Mouse (Mus musculus) heart, embryonic 15.5 days (tissue): ENCODE data around the gene Chrnb4. TPM values are rescaled to one million over a fixed set of nuclear protein-coding genes. Genes with fewer than 3 reads are reported as not detected.

Experiments used
- polyA plus RNA-seq: library from polyadenylated mRNA; unstranded; fragments of >200 nt; fragmentation: Nextera tagmentation; extraction: Ambion mirVana; gene quantifications from 2 replicates; pipeline ENCODE4 v1.2.1, GENCODE M21; 2015

Chrnb4 gene
- polyA plus RNA-seq, 1 experiment from 2014 or later: 0.15 TPM

Other genes starting within 250 kb of the Chrnb4 start
- gene Ireb2, start 185.0 kb downstream of the Chrnb4 start, polyA plus RNA-seq: 18.2 and 19.7 TPM in 2 replicates
- 2.1 and 2.6 TPM in 2 replicates for gene Hykk, start 131.5 kb downstream of the Chrnb4 start, polyA plus RNA-seq
- 201 and 205 TPM in 2 replicates for gene Psma4, start 98.0 kb downstream of the Chrnb4 start, polyA plus RNA-seq
- gene AY074887, start 97.8 kb downstream of the Chrnb4 start, polyA plus RNA-seq: 0.62 and 0.87 TPM in 2 replicates
- 0.14 and 0.27 TPM in 2 replicates for gene Chrna5, start 67.9 kb downstream of the Chrnb4 start, polyA plus RNA-seq
- gene Chrna3, start 22.2 kb downstream of the Chrnb4 start, polyA plus RNA-seq: 0.05 and 1.1 TPM in 2 replicates
- 26.1 and 26.5 TPM in 2 replicates for gene Ube2q2, start 100.1 kb upstream of the Chrnb4 start, polyA plus RNA-seq
- gene Fbxo22, start 160.1 kb upstream of the Chrnb4 start, polyA plus RNA-seq: 51.7 and 51.8 TPM in 2 replicates